Mouse (Mus musculus) cerebellum, adult 2 months (tissue): Measurements from ENCODE around the gene Litaf. TPM values are rescaled to one million over a fixed set of nuclear protein-coding genes. Genes with fewer than 3 reads are reported as not detected.
A peak's percentile ranks its signal among the peaks of the same experiment; 100 is the strongest.

ENCODE experiments used
- DNase-seq, 2 experiments: peaks; one replicate each; pipeline ENCODE4 v3.0.0; 2021
- H3K27ac ChIP-seq: fragments of 200-500 bp; 2 replicates; pipeline ENCODE4 v1.5.1; 2012; ENCODE audit warnings: low read length, control low read depth, inconsistent platforms; ENCODE audit not compliant: insufficient read depth
- H3K27me3 ChIP-seq: fragments of 200-500 bp; 2 replicates; pipeline ENCODE4 v1.6.1; 2012; ENCODE audit warnings: inconsistent platforms, mild to moderate bottlenecking, low read length, moderate library complexity; ENCODE audit not compliant: control insufficient read depth, insufficient read depth
- H3K4me1 ChIP-seq: fragments of 200-500 bp; 2 replicates; pipeline ENCODE4 v1.6.1; 2011; ENCODE audit warnings: low read length; ENCODE audit not compliant: control insufficient read depth, insufficient read depth
- H3K4me3 ChIP-seq: fragments of 200-500 bp; replicated peaks from 2 replicates; pipeline ENCODE3; 2011; ENCODE audit warnings: mild to moderate bottlenecking, low read depth, low read length, control low read depth; ENCODE audit not compliant: insufficient read depth
- CTCF ChIP-seq: fragments of 200-500 bp; IDR thresholded peaks from 2 replicates; pipeline ENCODE4 v1.5.1; 2011; ENCODE audit warnings: low read depth, mild to moderate bottlenecking, control low read depth, low read length, moderate library complexity, borderline replicate concordance; ENCODE audit not compliant: insufficient read depth
- POLR2A ChIP-seq: fragments of 200-500 bp; IDR thresholded peaks from 2 replicates; pipeline ENCODE4 v1.6.1; 2011; ENCODE audit warnings: low read length, control low read depth, borderline replicate concordance; ENCODE audit not compliant: insufficient read depth
- WGBS: fragments of 180-500 bp; shearing (Covaris S2); methylation state at CpG from one replicate; pipeline ENCODE4 v1.1.7; 2018; 5-methylcytosine and 5-hydroxymethylcytosine counted together
- polyA plus RNA-seq: library from polyadenylated mRNA; depleted of rRNA; stranded (reverse); fragments of >200 nt; gene quantifications from 2 replicates; pipeline ENCODE4 v1.2.3, GENCODE M21; 2012

Litaf gene
- polyA plus RNA-seq, 1 experiment: 82.3 TPM

GRCm38 (mm10) chr16:11050226-11050625, 15.7 kb downstream of the Litaf start:
- no peak overlapping the region for H3K27ac ChIP-seq
- WGBS: 81% methylated on average over 2 of the region's 2 CpGs

GRCm38 (mm10) chr16:11047130-11047529, 18.8 kb downstream of the Litaf start:
- Histone ChIP-seq H3K4me3 (no peak overlapping the region), H3K27me3 (no peaks in the 10 kb centered on the region), H3K4me1 (no peaks in the 10 kb centered on the region), H3K27ac (no peak overlapping the region)
- WGBS: 81% methylated on average over 7 of the region's 7 CpGs
- no peak for DNase-seq
- TF ChIP-seq CTCF (no peak), POLR2A (no peak)

More at GRCm38 (mm10) chr16:11050226-11050625, 15.7 kb downstream of the Litaf start:
- no peaks in the 10 kb centered on the region for H3K27me3 ChIP-seq
- H3K4me3 ChIP-seq: no peak overlapping the region
- TF ChIP-seq POLR2A: no peak
- TF ChIP-seq CTCF: no peak
- DNase-seq: no peak
- no peaks in the 10 kb centered on the region for H3K4me1 ChIP-seq

- Histone ChIP-seq H3K4me1 (no peaks in the 10 kb centered on the region), H3K27me3 (no peaks in the 10 kb centered on the region), H3K27ac (no peak overlapping the region), H3K4me3 (no peak overlapping the region)
- TF ChIP-seq CTCF: no peak
- no peak for TF ChIP-seq POLR2A
- 92% methylated on average over 7 of the region's 7 CpGs for WGBS
- no peak for DNase-seq
Measured at GRCm38 (mm10) chr16:11046437-11046836, 19.5 kb downstream of the Litaf start.

GRCm38 (mm10) chr16:11043239-11043638, 22.7 kb downstream of the Litaf start:
- no peaks in the 10 kb centered on the region for H3K27me3 ChIP-seq
- no peak overlapping the region for H3K27ac ChIP-seq
- no peaks in the 10 kb centered on the region for H3K4me1 ChIP-seq
- no peak overlapping the region for H3K4me3 ChIP-seq
- WGBS: 91% methylated on average over 5 of the region's 5 CpGs
- no peak for DNase-seq
- TF ChIP-seq POLR2A (no peak), CTCF (no peak)

GRCm38 (mm10) chr16:11040603-11041002, 25.4 kb downstream of the Litaf start:
- TF ChIP-seq POLR2A (no peak), CTCF (no peak)
- Histone ChIP-seq H3K4me3 (no peak overlapping the region), H3K27ac (no peak overlapping the region), H3K27me3 (no peaks in the 10 kb centered on the region), H3K4me1 (peaks cover 3% of the 10 kb centered on the region; the same call in 1 of the 2 replicates)
- 66% methylated on average over 2 of the region's 2 CpGs for WGBS
- DNase-seq: no peak

- peak; percentile 72 to 82 for DNase-seq
- H3K27me3 ChIP-seq: no peaks in the 10 kb centered on the region
- WGBS: 13% methylated on average over 15 of the region's 15 CpGs
Measured at GRCm38 (mm10) chr16:11035790-11036431, 30.0 kb downstream of the Litaf start.

GRCm38 (mm10) chr16:11035273-11035672, 30.7 kb downstream of the Litaf start:
- no peak for DNase-seq
- 91% methylated on average over 9 of the region's 9 CpGs for WGBS
- H3K27me3 ChIP-seq: no peaks in the 10 kb centered on the region
- no peak overlapping the region for H3K4me3 ChIP-seq
- TF ChIP-seq POLR2A (no peak), CTCF (no peak)
- peaks cover 3% of the 10 kb centered on the region; the same call in 1 of the 2 replicates for H3K4me1 ChIP-seq
- H3K27ac ChIP-seq: no peak overlapping the region

More at GRCm38 (mm10) chr16:11035790-11036431, 30.0 kb downstream of the Litaf start:
- Histone ChIP-seq H3K27ac (no peak overlapping the region), H3K4me3 (peak overlapping the region; percentile 44), H3K4me1 (peaks cover 3% of the 10 kb centered on the region; the same call in 1 of the 2 replicates)
- peak; percentile 88 for TF ChIP-seq CTCF
- no peak for TF ChIP-seq POLR2A

- DNase-seq: peak; percentile 68 to 73
- TF ChIP-seq CTCF (peak; percentile 95), POLR2A (no peak)
- no peak overlapping the region for H3K27ac ChIP-seq
- H3K27me3 ChIP-seq: no peaks in the 10 kb centered on the region
- peaks cover 3% of the 10 kb centered on the region; the same call in 1 of the 2 replicates for H3K4me1 ChIP-seq
- 8% methylated on average over 4 of the region's 4 CpGs for WGBS
- no peak overlapping the region for H3K4me3 ChIP-seq
Measured at GRCm38 (mm10) chr16:11034193-11034803, 31.7 kb downstream of the Litaf start.
